Mouse (Mus musculus) left cerebral cortex, postnatal 10 days (tissue): ENCODE measurements around the gene Bspry. TPM values are rescaled to one million over a fixed set of nuclear protein-coding genes. Genes with fewer than 3 reads are reported as not detected.
A peak's percentile ranks its signal among the peaks of the same experiment; 100 is the strongest.

ENCODE experiments used
- DNase-seq, 2 experiments: peaks; one replicate each; pipeline ENCODE4 v3.0.0; 2021 to 2022; ENCODE audit warnings: low spot score in 2 of 2, mixed read lengths in 1 of 2; ENCODE audit errors: extremely low spot score in 1 of 2
- intact Hi-C: fragments of 180-260 bp; cut with DNase I; formaldehyde crosslinking; loops from one replicate; pipeline ENCODE4 v1.15.1; 2025
- total RNA-seq, 2 experiments: library from RNA; stranded (reverse); gene quantifications; 2 replicates each; pipeline ENCODE4 v1.2.3; 2021

Gene Bspry
- total RNA-seq, result under 1 TPM; 0.32 to 0.45 TPM

GRCm38 (mm10) chr4:62479937-62480708 is at the start of gene Bspry:
Bspry (plus strand) TSS chr4:62480053.
- intact Hi-C loops, result no loop called here
- peak in 1 of 2 experiments; percentile 51 for DNase-seq

GRCm38 (mm10) chr4:62430678-62431077 is 49.2 kb upstream of the Bspry start:
- intact Hi-C loops, result no loop called here
- DNase-seq, result no peak

- DNase-seq, result no peak
- intact Hi-C loops, result no loop called here
Measured at GRCm38 (mm10) chr4:62431522-62431921, 48.3 kb upstream of the Bspry start.

- no peak for DNase-seq
- intact Hi-C loops, result no loop called here
Measured at GRCm38 (mm10) chr4:62433939-62434870, 45.6 kb upstream of the Bspry start.

GRCm38 (mm10) chr4:62435081-62435480 is 44.8 kb upstream of the Bspry start, which contains the start of gene Rnf183:
Rnf183 (minus strand) TSS chr4:62435252.
- intact Hi-C loops, result no loop called here
- DNase-seq, result no peak

GRCm38 (mm10) chr4:62437256-62437778 is 42.5 kb upstream of the Bspry start:
- intact Hi-C loops, result no loop called here
- DNase-seq, result no peak

- DNase-seq, result no peak
- intact Hi-C loops, result no loop called here
Measured at GRCm38 (mm10) chr4:62437871-62438270, 42.0 kb upstream of the Bspry start.

- intact Hi-C loops, result no loop called here
- no peak for DNase-seq
Measured at GRCm38 (mm10) chr4:62439793-62440192, 40.1 kb upstream of the Bspry start.

GRCm38 (mm10) chr4:62440544-62440943 is 39.3 kb upstream of the Bspry start:
- no peak for DNase-seq
- intact Hi-C loops, result no loop called here

- intact Hi-C loops, result no loop called here
- no peak for DNase-seq
Measured at GRCm38 (mm10) chr4:62440986-62441385, 38.9 kb upstream of the Bspry start.

- peak in 1 of 2 experiments; percentile 49 for DNase-seq
- intact Hi-C loops, result loop anchor here (5.0 kb wide), 1 partner anchor 307 kb away; no protein-coding TSS in a partner anchor
Measured at GRCm38 (mm10) chr4:62454995-62455394, 24.9 kb upstream of the Bspry start.

GRCm38 (mm10) chr4:62459081-62459480 is 20.8 kb upstream of the Bspry start:
- peak; percentile 32 to 53 for DNase-seq
- intact Hi-C loops, result loop anchor here (5.0 kb wide), 1 partner anchor 303 kb away; no protein-coding TSS in a partner anchor

- intact Hi-C loops, result loop anchor here (5.0 kb wide), 1 partner anchor 37 kb away; no protein-coding TSS in a partner anchor
- DNase-seq, result no peak
Measured at GRCm38 (mm10) chr4:62460348-62460747, 19.5 kb upstream of the Bspry start.

GRCm38 (mm10) chr4:62463124-62463523 is 16.7 kb upstream of the Bspry start:
- no peak for DNase-seq
- intact Hi-C loops, result loop anchor here (5.0 kb wide), 1 partner anchor 34 kb away; no protein-coding TSS in a partner anchor

GRCm38 (mm10) chr4:62468158-62468557 is 11.7 kb upstream of the Bspry start:
- no peak for DNase-seq
- intact Hi-C loops, result no loop called here

GRCm38 (mm10) chr4:62470598-62471051 is 9.2 kb upstream of the Bspry start, which contains the start of gene Wdr31:
Wdr31 (minus strand) TSS chr4:62470896.
- intact Hi-C loops, result no loop called here
- DNase-seq, result peak; percentile 82 to 87

GRCm38 (mm10) chr4:62472071-62472470 is 7.8 kb upstream of the Bspry start:
- intact Hi-C loops, result no loop called here
- DNase-seq, result no peak

GRCm38 (mm10) chr4:62475131-62475530 is 4.7 kb upstream of the Bspry start:
- intact Hi-C loops, result no loop called here
- DNase-seq, result no peak

- DNase-seq, result no peak
- intact Hi-C loops, result no loop called here
Measured at GRCm38 (mm10) chr4:62475793-62476192, 4.1 kb upstream of the Bspry start.
